In the genomic region with DNA sequence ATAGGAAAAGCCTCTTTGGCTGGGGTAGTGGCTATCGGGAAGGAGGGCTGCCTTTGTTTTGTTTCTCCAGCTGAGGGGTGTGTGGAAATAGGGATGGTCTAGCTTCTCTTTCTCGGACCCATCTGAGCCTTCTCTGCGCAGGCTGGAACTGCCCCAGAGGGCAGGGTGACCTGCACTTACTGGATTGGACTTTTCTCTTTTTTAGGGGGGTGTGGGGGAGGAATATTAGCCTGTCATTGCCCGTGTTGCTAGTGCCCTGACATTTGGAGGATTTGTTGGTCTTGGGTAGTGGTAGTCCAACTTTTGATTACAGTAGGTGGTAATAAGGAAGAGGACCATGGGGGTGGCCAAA, we compare ENCODE assay signal across 9 mouse cellular contexts. TPM values are rescaled to one million over a fixed set of nuclear protein-coding genes. Genes with fewer than 3 reads are reported as not detected.
DNase-seq lines count a peak whose midpoint lies in the region.
"Had no signal": no experiment of that assay in that cellular context is flagged by ENCODE, and none has a peak within 500 bp of the region (broad histone marks: within the 10 kb centered on the region; RNA-seq: fewer than 3 reads in every experiment).

No protein-coding gene starts in this region.

- peak; percentile 11 to 29 for DNase-seq in layer of hippocampus, postnatal 25 days (ENCODE audit: extremely low spot score in 1 of 2, low spot score in 1 of 2)
- no peak for DNase-seq in layer of hippocampus, postnatal 10 days (ENCODE audit: low spot score in 2 of 2)
- peak; percentile 70 for DNase-seq in cerebellum, adult 9-10 months
- peak; percentile 96 for DNase-seq in heart, adult 11 months
- DNase-seq in kidney, adult 8-10 months, result peak; percentile 68 to 74
- DNase-seq in lung, postnatal 10 days, result peak; percentile 56
- DNase-seq in spleen, postnatal 4 days (ENCODE audit: low spot score in 2 of 2), result peak; percentile 45 to 72
- DNase-seq in urinary bladder, postnatal 14 days (ENCODE audit: low spot score), result no peak

RNA-seq across cellular contexts. Expression of gene Ube2r2, which starts 0.9 kb away (rescaled TPM):
- 10 to 100 TPM; 76.4 to 77.5 TPM for total RNA-seq in layer of hippocampus, postnatal 25 days (2021)
- 10 to 100 TPM; 84.2 to 84.4 TPM for total RNA-seq in layer of hippocampus, postnatal 10 days (2021)

RNA-seq across cellular contexts. Expression of gene Nol6, which starts 12.2 kb away (rescaled TPM):
- total RNA-seq in layer of hippocampus, postnatal 25 days (2021), result 100 to 1,000 TPM; 101 to 103 TPM
- total RNA-seq in layer of hippocampus, postnatal 10 days (2021), result 10 to 100 TPM; 86.2 to 87.7 TPM

RNA-seq across cellular contexts. Expression of gene Aqp3, which starts 38.4 kb away (rescaled TPM):
- total RNA-seq in layer of hippocampus, postnatal 25 days (2021), result not detected
- under 1 TPM in 1 of 2 experiments, not detected in 1; 0.67 TPM for total RNA-seq in layer of hippocampus, postnatal 10 days (2021)
- total RNA-seq: adrenal gland, adult 18-20 months had no signal

Comparison
In these comparisons a context has a peak if more than half of its experiments do, and no peak if none do; other contexts are left out.
1. DNase-seq: peak in layer of hippocampus, postnatal 25 days (2 of 2), cerebellum, adult 9-10 months (single experiment), heart, adult 11 months (single experiment), kidney, adult 8-10 months (2 of 2), lung, postnatal 10 days (single experiment) and spleen, postnatal 4 days (2 of 2); none in layer of hippocampus, postnatal 10 days (0 of 2) and urinary bladder, postnatal 14 days (single experiment).